Mouse (Mus musculus): ENCODE results near the gene Ktn1.
A peak's percentile ranks its signal among the peaks of the same experiment; 100 is the strongest.

The Ktn1 gene

GRCm38 (mm10) chr14:47648218-47648617 lies at the start of gene Ktn1:
Gene Ktn1, plus strand, starts transcription at chr14:47648448.
- peak; percentile 30 for DNase-seq (ENCODE audit: low read depth)

- DNase-seq (ENCODE audit: low read depth): no peak
Measured at GRCm38 (mm10) chr14:47613254-47613653, 35.0 kb upstream of the Ktn1 start.

GRCm38 (mm10) chr14:47618891-47619290 lies 29.4 kb upstream of the Ktn1 start:
- no peak for DNase-seq (ENCODE audit: low read depth)

GRCm38 (mm10) chr14:47621901-47622300 lies 26.3 kb upstream of the Ktn1 start:
- no peak for DNase-seq (ENCODE audit: low read depth)

GRCm38 (mm10) chr14:47624837-47625236 lies 23.4 kb upstream of the Ktn1 start:
- no peak for DNase-seq (ENCODE audit: low read depth)

- no peak for DNase-seq (ENCODE audit: low read depth)
Measured at GRCm38 (mm10) chr14:47626143-47626542, 22.1 kb upstream of the Ktn1 start.

- DNase-seq (ENCODE audit: low read depth): no peak
Measured at GRCm38 (mm10) chr14:47626812-47627211, 21.4 kb upstream of the Ktn1 start.

GRCm38 (mm10) chr14:47627360-47627759 lies 20.9 kb upstream of the Ktn1 start:
- no peak for DNase-seq (ENCODE audit: low read depth)

GRCm38 (mm10) chr14:47632419-47632818 lies 15.8 kb upstream of the Ktn1 start:
- no peak for DNase-seq (ENCODE audit: low read depth)

- DNase-seq (ENCODE audit: low read depth): no peak
Measured at GRCm38 (mm10) chr14:47634410-47634809, 13.8 kb upstream of the Ktn1 start.

- DNase-seq (ENCODE audit: low read depth): no peak
Measured at GRCm38 (mm10) chr14:47634846-47635245, 13.4 kb upstream of the Ktn1 start.

- DNase-seq (ENCODE audit: low read depth): no peak
Measured at GRCm38 (mm10) chr14:47638316-47638895, 9.8 kb upstream of the Ktn1 start.

GRCm38 (mm10) chr14:47645620-47646019 lies 2.6 kb upstream of the Ktn1 start:
- no peak for DNase-seq (ENCODE audit: low read depth)

- no peak for DNase-seq (ENCODE audit: low read depth)
Measured at GRCm38 (mm10) chr14:47646246-47646645, 2.0 kb upstream of the Ktn1 start.

- no peak for DNase-seq (ENCODE audit: low read depth)
Measured at GRCm38 (mm10) chr14:47646696-47647516, 1.3 kb upstream of the Ktn1 start.

- peak; percentile 58 for DNase-seq (ENCODE audit: low read depth)
Measured at GRCm38 (mm10) chr14:47648706-47649630, 720 bp downstream of the Ktn1 start.

GRCm38 (mm10) chr14:47649631-47650337 lies 1.5 kb downstream of the Ktn1 start:
- DNase-seq (ENCODE audit: low read depth): peak; percentile 27

- DNase-seq (ENCODE audit: low read depth): no peak
Measured at GRCm38 (mm10) chr14:47650338-47650720, 2.1 kb downstream of the Ktn1 start.

GRCm38 (mm10) chr14:47651272-47651671 lies 3.0 kb downstream of the Ktn1 start:
- DNase-seq (ENCODE audit: low read depth): no peak

- DNase-seq (ENCODE audit: low read depth): no peak
Measured at GRCm38 (mm10) chr14:47655444-47655843, 7.2 kb downstream of the Ktn1 start.

GRCm38 (mm10) chr14:47663844-47664469 lies 15.7 kb downstream of the Ktn1 start:
- no peak for DNase-seq (ENCODE audit: low read depth)

Data from naive thymus-derived CD4-positive, alpha-beta T cell, adult 2 months (primary cell).